Mouse (Mus musculus): ENCODE data around the gene Tada2a.

DNA sequence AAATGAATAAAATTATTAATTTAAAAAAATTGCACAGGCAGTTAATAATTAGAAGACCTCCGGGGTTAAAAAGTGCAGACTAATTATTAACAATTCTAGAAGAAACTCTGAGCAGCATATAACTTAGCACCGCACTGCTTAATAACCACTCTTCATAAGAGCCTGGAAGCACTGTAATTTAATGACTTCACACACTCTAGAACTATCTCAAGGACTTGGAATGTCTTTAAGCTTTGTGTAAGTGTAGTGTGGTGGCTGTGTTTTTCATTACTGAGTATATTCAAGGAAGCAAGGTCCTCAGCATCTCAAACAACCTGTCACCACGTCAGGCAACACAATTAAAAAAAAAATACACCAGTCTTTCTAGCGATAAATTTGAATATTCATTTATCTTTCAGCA is 34.3 kb downstream of the Tada2a start:
- TF ChIP-seq POLR2A (IDR thresholded peaks at IDR 0.05; ENCODE audit: borderline replicate concordance, control insufficient read depth, low read depth, low read length) (no peak), CTCF (IDR thresholded peaks at IDR 0.05; ENCODE audit: control insufficient read depth, insufficient read depth, low read length) (no peak)

All from bone marrow, adult 2 months (tissue).